Mouse (Mus musculus) heart, embryonic 11.5 days (tissue): ENCODE data around the gene Vstm4. TPM values are rescaled to one million over a fixed set of nuclear protein-coding genes. Genes with fewer than 3 reads are reported as not detected.

Experiments used
- ATAC-seq: fragments of 200-750 bp; cut with Nextera tagmentation; replicated peaks from 2 replicates; pipeline ENCODE4 v1.8.0; 2017; ENCODE audit warnings: moderate library complexity; ENCODE audit not compliant: insufficient number of reproducible peaks, low FRiP score, low TSS enrichment
- H3K27ac ChIP-seq: fragments of 300-500 bp; sonication (generic); 2 replicates; pipeline ENCODE4 v1.5.1; 2014; ENCODE audit warnings: mild to moderate bottlenecking, low read depth, low read length
- H3K27me3 ChIP-seq: fragments of 300-500 bp; sonication (generic); 2 replicates; pipeline ENCODE4 v1.6.1; 2014; ENCODE audit warnings: mild to moderate bottlenecking, low read length, mixed read lengths; ENCODE audit not compliant: control insufficient read depth, insufficient read depth
- H3K36me3 ChIP-seq: fragments of 300-500 bp; sonication (generic); 2 replicates; pipeline ENCODE4 v1.6.1; 2014; ENCODE audit warnings: mild to moderate bottlenecking, low read length, moderate library complexity, mixed read lengths; ENCODE audit not compliant: control insufficient read depth, insufficient read depth
- H3K4me1 ChIP-seq: fragments of 300-500 bp; sonication (generic); 2 replicates; pipeline ENCODE4 v1.6.1; 2014; ENCODE audit warnings: low read length; ENCODE audit not compliant: control insufficient read depth, insufficient read depth
- H3K4me2 ChIP-seq: fragments of 300-500 bp; sonication (generic); 2 replicates; pipeline ENCODE4 v1.6.1; 2014; ENCODE audit warnings: mild to moderate bottlenecking, moderate library complexity
- H3K4me3 ChIP-seq: fragments of 300-500 bp; sonication (generic); 2 replicates; pipeline ENCODE4 v1.5.1; 2014; ENCODE audit warnings: low read depth, low read length
- H3K9ac ChIP-seq: fragments of 300-500 bp; sonication (generic); 2 replicates; pipeline ENCODE4 v1.6.1; 2014; ENCODE audit warnings: mild to moderate bottlenecking, low read depth, low read length, moderate library complexity
- H3K9me3 ChIP-seq: fragments of 300-500 bp; sonication (generic); replicated peaks from 2 replicates; pipeline ENCODE4 v1.6.1; 2016; ENCODE audit warnings: low read length; ENCODE audit not compliant: control insufficient read depth
- WGBS: fragments of 180-500 bp; shearing (Covaris S2); extraction: QIAGEN DNeasy Blood & Tissue Kit; methylation state at CpG from one replicate; pipeline ENCODE4 v1.1.7; 2014; ENCODE audit not compliant: insufficient replicate concordance; 5-methylcytosine and 5-hydroxymethylcytosine counted together
- polyA plus RNA-seq: library from polyadenylated mRNA; unstranded; fragments of >200 nt; fragmentation: Nextera tagmentation; extraction: Ambion mirVana; gene quantifications from 2 replicates; pipeline ENCODE4 v1.2.1, GENCODE M21; 2014

Gene Vstm4
- polyA plus RNA-seq, 1 experiment from 2014 or later = 9.7 TPM

GRCm38 (mm10) chr14:32970700-32971099 lies 114.1 kb downstream of the Vstm4 start:
- Histone ChIP-seq H3K4me3 (no peak overlapping the region), H3K27me3 (no peaks in the 10 kb centered on the region), H3K4me2 (no peak overlapping the region), H3K4me1 (no peaks in the 10 kb centered on the region), H3K36me3 (no peaks in the 10 kb centered on the region), H3K27ac (no peak overlapping the region), H3K9me3 (no peaks in the 10 kb centered on the region), H3K9ac (no peak overlapping the region)
- ATAC-seq = no peak
- WGBS = 71% methylated on average over 9 of the region's 9 CpGs

GRCm38 (mm10) chr14:32984176-32984738 lies 127.7 kb downstream of the Vstm4 start:
- Histone ChIP-seq H3K27me3 (no peaks in the 10 kb centered on the region), H3K4me1 (peaks cover 5% of the 10 kb centered on the region), H3K36me3 (no peaks in the 10 kb centered on the region), H3K27ac (no peak overlapping the region), H3K9me3 (no peaks in the 10 kb centered on the region), H3K4me2 (no peak overlapping the region), H3K4me3 (no peak overlapping the region), H3K9ac (no peak overlapping the region)
- no peak for ATAC-seq
- WGBS = 37% methylated on average over 6 of the region's 6 CpGs

- H3K4me1 ChIP-seq = peaks cover 5% of the 10 kb centered on the region
- 67% methylated on average over 4 of the region's 4 CpGs for WGBS
Measured at GRCm38 (mm10) chr14:32986659-32987058, 130.1 kb downstream of the Vstm4 start.

More at GRCm38 (mm10) chr14:32986659-32987058, 130.1 kb downstream of the Vstm4 start:
- no peaks in the 10 kb centered on the region for H3K27me3 ChIP-seq
- no peak for ATAC-seq
- H3K27ac ChIP-seq = no peak overlapping the region
- no peaks in the 10 kb centered on the region for H3K36me3 ChIP-seq
- no peak overlapping the region for H3K4me2 ChIP-seq
- H3K9me3 ChIP-seq = no peaks in the 10 kb centered on the region
- no peak overlapping the region for H3K4me3 ChIP-seq
- no peak overlapping the region for H3K9ac ChIP-seq

Other genes starting within 250 kb of the Vstm4 start
- 6.6 and 6.7 TPM in 2 replicates for gene 3425401B19Rik, start 171.5 kb upstream of the Vstm4 start, polyA plus RNA-seq
- 0.44 and 0.63 TPM in 2 replicates for gene Tmem273, start 70.8 kb upstream of the Vstm4 start, polyA plus RNA-seq
- gene Fam170b, start 22.8 kb upstream of the Vstm4 start, polyA plus RNA-seq = not detected in 2 replicates
- gene Lrrc18, start 134.6 kb downstream of the Vstm4 start, polyA plus RNA-seq = 0.39 and 0.45 TPM in 2 replicates